Mouse (Mus musculus) effector memory CD4-positive, alpha-beta T cell, adult 7 months (primary cell): ENCODE measurements around the gene Gpc2. TPM values are rescaled to one million over a fixed set of nuclear protein-coding genes. Genes with fewer than 3 reads are reported as not detected.

Source experiments
- polyA plus RNA-seq: library from polyadenylated mRNA; unstranded; fragments of 100-300 nt; shearing (Covaris generic); gene quantifications from one replicate; pipeline ENCODE4 v1.2.1, GENCODE M21; 2017

The Gpc2 gene
- polyA plus RNA-seq, result 0.67 TPM

GRCm38 (mm10) chr5:138279585-138280424, at the start of gene Gpc2, which contains the start of the genes Gm43720 and Stag3:
Gpc2 (minus strand) TSS chr5:138280005.
Gm43720 (minus strand) TSS chr5:138279958.
Stag3 (plus strand) TSS chr5:138280240.

GRCm38 (mm10) chr5:138272409-138272923, 7.3 kb downstream of the Gpc2 start, which contains the start of gene Gal3st4:
Gal3st4 (minus strand) TSS chr5:138272840.

GRCm38 (mm10) chr5:138263260-138264206, 16.3 kb downstream of the Gpc2 start, which contains the start of gene BC037034:
BC037034 (minus strand) TSS chr5:138264033.

GRCm38 (mm10) chr5:138255353-138256093, 24.3 kb downstream of the Gpc2 start, which contains the start of gene Lamtor4:
Lamtor4 (plus strand) TSS chr5:138255482.

GRCm38 (mm10) chr5:138225700-138226099, 54.1 kb downstream of the Gpc2 start, which contains the start of gene Nxpe5:
Nxpe5 (plus strand) TSS chr5:138225898.

Other genes with a start within 250 kb of the Gpc2 start
- 0.84 TPM for gene Smok3c, start 226.8 kb downstream of the Gpc2 start, polyA plus RNA-seq
- 14.6 TPM for gene Zkscan1, start 194.9 kb downstream of the Gpc2 start, polyA plus RNA-seq
- gene Zscan21, start 163.1 kb downstream of the Gpc2 start, polyA plus RNA-seq, result 28.0 TPM
- gene Zfp113, start 124.3 kb downstream of the Gpc2 start, polyA plus RNA-seq, result 6.6 TPM
- 119 TPM for gene Cops6, start 118.9 kb downstream of the Gpc2 start, polyA plus RNA-seq
- gene Ap4m1, start 108.0 kb downstream of the Gpc2 start, polyA plus RNA-seq, result 9.5 TPM
- 56.4 TPM for gene Mcm7, start 107.6 kb downstream of the Gpc2 start, polyA plus RNA-seq
- 36.5 TPM for gene Taf6, start 92.6 kb downstream of the Gpc2 start, polyA plus RNA-seq
- 12.2 TPM for gene Cnpy4, start 92.5 kb downstream of the Gpc2 start, polyA plus RNA-seq
- not detected for gene Mblac1, start 85.7 kb downstream of the Gpc2 start, polyA plus RNA-seq
- 0.55 TPM for gene Nxpe5, start 54.1 kb downstream of the Gpc2 start, polyA plus RNA-seq
- 35.9 TPM for gene Lamtor4, start 24.5 kb downstream of the Gpc2 start, polyA plus RNA-seq
- 19.9 TPM for gene BC037034, start 16.0 kb downstream of the Gpc2 start, polyA plus RNA-seq
- gene Gal3st4, start 7.2 kb downstream of the Gpc2 start, polyA plus RNA-seq, result not detected
- gene Gm43720, start within 50 bp of the Gpc2 start, polyA plus RNA-seq, result 0.18 TPM
- gene Stag3, start 235 bp upstream of the Gpc2 start, polyA plus RNA-seq, result 1.1 TPM
- 5.2 TPM for gene Pvrig, start 62.0 kb upstream of the Gpc2 start, polyA plus RNA-seq
- gene Zfp157, start 161.5 kb upstream of the Gpc2 start, polyA plus RNA-seq, result 8.0 TPM